7 mouse cellular contexts compared by ENCODE assay signal in genomic region chr4:108459231-108460155, GRCm38 (mm10). TPM values are rescaled to one million over a fixed set of nuclear protein-coding genes. Genes with fewer than 3 reads are reported as not detected.
A peak's percentile ranks its signal among the peaks of the same experiment; 100 is the strongest.
DNase-seq lines count a peak whose midpoint lies in the region; ATAC-seq lines count a peak whose summit lies in the region.

Gene Tut4, plus strand, starts transcription at chr4:108459426.

- H3K36me3 ChIP-seq in intestine, embryonic 15.5 days = no peaks in the 10 kb centered on the region
- peaks cover 20% of the 10 kb centered on the region for H3K36me3 ChIP-seq in midbrain, embryonic 10.5 days

- ATAC-seq in intestine, embryonic 15.5 days = peak; percentile 91

- intact Hi-C loops in gastrocnemius, postnatal 36 days (cut with DNase I) = loop anchor here (5.0 kb wide), 2 partner anchors 52 to 112 kb away; partner anchors contain the start of gene Gpx7
- intact Hi-C loops in left cerebral cortex, postnatal 25 days (cut with DNase I) = loop anchor here (1.0 to 5.0 kb wide), 2 partner anchors 52 to 120 kb away; partner anchors contain the start of gene Gpx7

- no peaks in the 10 kb centered on the region for H3K27me3 ChIP-seq in intestine, embryonic 15.5 days (replicated peaks)
- no peaks in the 10 kb centered on the region for H3K27me3 ChIP-seq in midbrain, embryonic 10.5 days (ENCODE audit: low read depth, poor library complexity, severe bottlenecking)

- H3K4me3 ChIP-seq in intestine, embryonic 15.5 days (replicated peaks) = peak within 1 kb of the TSS; percentile 99
- H3K4me3 ChIP-seq in midbrain, embryonic 10.5 days = peak within 1 kb of the TSS; percentile 99

- H3K9ac ChIP-seq in intestine, embryonic 15.5 days = peak within 1 kb of the TSS; percentile 86

- H3K9me3 ChIP-seq in intestine, embryonic 15.5 days = no peaks in the 10 kb centered on the region
- no peaks in the 10 kb centered on the region; the same call in 1 of the 2 replicates for H3K9me3 ChIP-seq in midbrain, embryonic 10.5 days (replicated peaks)

- 0 out of 2 replicates have a peak, but pooled peaks cover 4% of the 10 kb centered on the region for H3K4me1 ChIP-seq in intestine, embryonic 15.5 days (replicated peaks)
- peaks cover 30% of the 10 kb centered on the region for H3K4me1 ChIP-seq in midbrain, embryonic 10.5 days

- H3K27ac ChIP-seq in intestine, embryonic 15.5 days = peak within 1 kb of the TSS; percentile 95
- peak within 1 kb of the TSS; percentile 99 for H3K27ac ChIP-seq in midbrain, embryonic 10.5 days (replicated peaks)

- peak; percentile 85 to 94 for DNase-seq in adrenal gland, adult (ENCODE audit: inconsistent age in 2 of 2, low spot score in 1 of 2)
- DNase-seq in embryo, embryonic 10.5 days (ENCODE audit: low spot score) = peak; percentile 95
- DNase-seq in gastrocnemius, postnatal 36 days = peak; percentile 70 to 77
- DNase-seq in left cerebral cortex, postnatal 25 days (ENCODE audit: low spot score in 2 of 2) = peak; percentile 83 to 88
- peak; percentile 96 for DNase-seq in midbrain, embryonic 10.5 days (ENCODE audit: low spot score)
- DNase-seq in right cerebral cortex, postnatal 4 days = peak; percentile 94

- H3K4me2 ChIP-seq in intestine, embryonic 15.5 days (replicated peaks) = peak within 1 kb of the TSS; percentile 90

- under 1% methylated on average over 72 of the region's 97 CpGs for WGBS in intestine, embryonic 15.5 days
- WGBS in midbrain, embryonic 10.5 days = under 1% methylated on average over 92 of the region's 97 CpGs

RNA-seq across cellular contexts. Expression of gene Tut4, which starts in this region (rescaled TPM):
- 10 to 100 TPM; 15.7 to 23.2 TPM for total RNA-seq in gastrocnemius, postnatal 36 days (2021)
- polyA plus RNA-seq in intestine, embryonic 15.5 days (2015; fragmentation: Nextera tagmentation; extraction: Ambion mirVana) = 45.5 and 49.4 TPM in 2 replicates
- total RNA-seq in left cerebral cortex, postnatal 25 days (2021) = 10 to 100 TPM; 34.8 to 40.7 TPM
- 72.7 and 80.9 TPM in 2 replicates for polyA plus RNA-seq in midbrain, embryonic 10.5 days (2016; fragmentation: Nextera tagmentation; extraction: Ambion mirVana)

Comparison
In these comparisons a context has a peak if more than half of its experiments do, and no peak if none do; other contexts are left out.
1. Peak in every context shown above with its lines: DNase-seq, ATAC-seq, H3K4me3 ChIP-seq and H3K27ac ChIP-seq.